Mouse (Mus musculus) hindbrain, embryonic 13.5 days (tissue): ENCODE measurements at regions not wholly inside any gene's neighbourhood (a gene's known extent, or its start where the extent isn't known, plus 50 kb on each side); places are given as distances from the start of the nearest gene placed in this dataset.

Experiments
- ATAC-seq: fragments of 200-750 bp; cut with Nextera tagmentation; 2 replicates; pipeline ENCODE4 v1.8.0; 2017; ENCODE audit warnings: moderate TSS enrichment; ENCODE audit not compliant: low FRiP score
- H3K27ac ChIP-seq: fragments of 300-500 bp; sonication (generic); 2 replicates; pipeline ENCODE4 v1.5.1; 2015; ENCODE audit warnings: inconsistent platforms, mild to moderate bottlenecking, moderate library complexity
- H3K27me3 ChIP-seq: fragments of 300-500 bp; sonication (generic); 2 replicates; pipeline ENCODE4 v1.6.1; 2015; ENCODE audit warnings: mild to moderate bottlenecking, inconsistent platforms
- H3K36me3 ChIP-seq: fragments of 300-500 bp; sonication (generic); 2 replicates; pipeline ENCODE4 v1.6.1; 2015; ENCODE audit warnings: mild to moderate bottlenecking, inconsistent platforms
- H3K4me1 ChIP-seq: fragments of 300-500 bp; sonication (generic); replicated peaks from 2 replicates; pipeline ENCODE4 v1.6.1; 2015; ENCODE audit warnings: inconsistent platforms
- H3K4me2 ChIP-seq: fragments of 300-500 bp; sonication (generic); 2 replicates; pipeline ENCODE4 v1.6.1; 2015; ENCODE audit warnings: inconsistent platforms, mild to moderate bottlenecking, moderate library complexity
- H3K4me3 ChIP-seq: fragments of 300-500 bp; sonication (generic); 2 replicates; pipeline ENCODE4 v1.5.1; 2015; ENCODE audit warnings: mild to moderate bottlenecking, inconsistent platforms
- H3K9ac ChIP-seq: fragments of 300-500 bp; sonication (generic); 2 replicates; pipeline ENCODE4 v1.6.1; 2015; ENCODE audit warnings: mild to moderate bottlenecking, inconsistent platforms
- H3K9me3 ChIP-seq: fragments of 300-500 bp; sonication (generic); 2 replicates; pipeline ENCODE4 v1.6.1; 2016; ENCODE audit warnings: inconsistent platforms
- WGBS: fragments of 180-500 bp; shearing (Covaris S2); methylation state at CpG from one replicate; pipeline ENCODE4 v1.1.7; 2015; 5-methylcytosine and 5-hydroxymethylcytosine counted together

GRCm38 (mm10) chr5:111554551-111555311 lies 137.6 kb downstream of the Mn1 start:
- Histone ChIP-seq H3K4me3 (no peak overlapping the region), H3K4me2 (peak overlapping the region; percentile 8; the same call in 1 of the 2 replicates), H3K9ac (peak overlapping the region; percentile 61), H3K9me3 (no peaks in the 10 kb centered on the region), H3K27me3 (0 out of 2 replicates have a peak, but pooled peaks cover 7% of the 10 kb centered on the region), H3K27ac (peak overlapping the region; percentile 79), H3K4me1 (peaks cover 34% of the 10 kb centered on the region), H3K36me3 (no peaks in the 10 kb centered on the region)
- WGBS = 7% methylated on average over 24 of the region's 24 CpGs
- peak; percentile 87 for ATAC-seq

- Histone ChIP-seq H3K36me3 (no peaks in the 10 kb centered on the region), H3K4me1 (peaks cover 31% of the 10 kb centered on the region), H3K9ac (peak overlapping the region; percentile 61), H3K27ac (peak overlapping the region; percentile 79), H3K4me2 (peak overlapping the region; percentile 8; the same call in 1 of the 2 replicates), H3K9me3 (no peaks in the 10 kb centered on the region), H3K27me3 (0 out of 2 replicates have a peak, but pooled peaks cover 11% of the 10 kb centered on the region), H3K4me3 (no peak overlapping the region)
- WGBS = 6% methylated on average over 3 of the region's 5 CpGs
- peak; percentile 12 for ATAC-seq
These were observed 138.3 kb downstream of the Mn1 start for GRCm38 (mm10) chr5:111555312-111555957.

GRCm38 (mm10) chr5:111555981-111556380 lies 138.8 kb downstream of the Mn1 start:
- H3K27ac ChIP-seq = peak overlapping the region; percentile 79
- H3K27me3 ChIP-seq = 0 out of 2 replicates have a peak, but pooled peaks cover 12% of the 10 kb centered on the region
- peaks cover 31% of the 10 kb centered on the region for H3K4me1 ChIP-seq
- no peaks in the 10 kb centered on the region for H3K36me3 ChIP-seq
- no peaks in the 10 kb centered on the region for H3K9me3 ChIP-seq
- no peak overlapping the region for H3K4me3 ChIP-seq
- no peak for ATAC-seq
- H3K4me2 ChIP-seq = no peak overlapping the region
- WGBS = 56% methylated on average over 7 of the region's 7 CpGs
- no peak overlapping the region for H3K9ac ChIP-seq

- Histone ChIP-seq H3K27ac (no peak overlapping the region), H3K9ac (no peak overlapping the region), H3K36me3 (no peaks in the 10 kb centered on the region), H3K9me3 (no peaks in the 10 kb centered on the region), H3K4me3 (no peak overlapping the region), H3K4me1 (peaks cover 15% of the 10 kb centered on the region), H3K4me2 (no peak overlapping the region), H3K27me3 (0 out of 2 replicates have a peak, but pooled peaks cover 13% of the 10 kb centered on the region)
- 53% methylated on average over 9 of the region's 9 CpGs for WGBS
- ATAC-seq = no peak
These were observed 143.3 kb downstream of the Mn1 start for GRCm38 (mm10) chr5:111560432-111560831.

GRCm38 (mm10) chr5:111561301-111561700 lies 144.1 kb downstream of the Mn1 start:
- WGBS = 86% methylated on average over 10 of the region's 10 CpGs
- no peak for ATAC-seq
- 0 out of 2 replicates have a peak, but pooled peaks cover 13% of the 10 kb centered on the region for H3K27me3 ChIP-seq
- H3K4me1 ChIP-seq = peaks cover 7% of the 10 kb centered on the region; the same call in 1 of the 2 replicates
- no peak overlapping the region for H3K4me2 ChIP-seq
- no peak overlapping the region for H3K27ac ChIP-seq
- H3K36me3 ChIP-seq = no peaks in the 10 kb centered on the region
- no peaks in the 10 kb centered on the region for H3K9me3 ChIP-seq
- H3K4me3 ChIP-seq = no peak overlapping the region
- no peak overlapping the region for H3K9ac ChIP-seq

GRCm38 (mm10) chr5:111570826-111571225 lies 153.7 kb downstream of the Mn1 start:
- no peaks in the 10 kb centered on the region for H3K9me3 ChIP-seq
- WGBS = 7% methylated on average over 10 of the region's 10 CpGs
- ATAC-seq = no peak
- peak overlapping the region; percentile 30; the same call in 1 of the 2 replicates for H3K27ac ChIP-seq
- H3K27me3 ChIP-seq = peaks cover 22% of the 10 kb centered on the region; the same call in 1 of the 2 replicates
- H3K4me3 ChIP-seq = no peak overlapping the region
- H3K4me2 ChIP-seq = no peak overlapping the region
- no peak overlapping the region for H3K9ac ChIP-seq
- H3K36me3 ChIP-seq = no peaks in the 10 kb centered on the region
- peaks cover 31% of the 10 kb centered on the region for H3K4me1 ChIP-seq

GRCm38 (mm10) chr5:111573265-111573873 lies 156.2 kb downstream of the Mn1 start:
- Histone ChIP-seq H3K9me3 (no peaks in the 10 kb centered on the region), H3K27ac (no peak overlapping the region), H3K4me3 (no peak overlapping the region), H3K36me3 (no peaks in the 10 kb centered on the region), H3K4me1 (peaks cover 48% of the 10 kb centered on the region), H3K27me3 (peaks cover 22% of the 10 kb centered on the region; the same call in 1 of the 2 replicates), H3K9ac (0 out of 2 replicates have a peak overlapping the region, but pooled peaks have one; percentile 19), H3K4me2 (no peak overlapping the region)
- 15% methylated on average over 13 of the region's 13 CpGs for WGBS
- no peak for ATAC-seq

GRCm38 (mm10) chr5:111574219-111574840 lies 157.2 kb downstream of the Mn1 start:
- Histone ChIP-seq H3K27ac (no peak overlapping the region), H3K9ac (no peak overlapping the region), H3K36me3 (no peaks in the 10 kb centered on the region), H3K9me3 (no peaks in the 10 kb centered on the region), H3K4me3 (no peak overlapping the region), H3K4me2 (no peak overlapping the region), H3K4me1 (peaks cover 58% of the 10 kb centered on the region), H3K27me3 (peaks cover 22% of the 10 kb centered on the region; the same call in 1 of the 2 replicates)
- ATAC-seq = no peak
- WGBS = 12% methylated on average over 8 of the region's 8 CpGs

- H3K9me3 ChIP-seq = no peaks in the 10 kb centered on the region
- H3K27me3 ChIP-seq = peaks cover 18% of the 10 kb centered on the region; the same call in 1 of the 2 replicates
- no peak for ATAC-seq
- peaks cover 63% of the 10 kb centered on the region for H3K4me1 ChIP-seq
- no peak overlapping the region for H3K4me2 ChIP-seq
- no peak overlapping the region for H3K27ac ChIP-seq
- H3K36me3 ChIP-seq = no peaks in the 10 kb centered on the region
- no peak overlapping the region for H3K4me3 ChIP-seq
- 89% methylated on average over 5 of the region's 5 CpGs for WGBS
- H3K9ac ChIP-seq = no peak overlapping the region
These were observed 158.2 kb downstream of the Mn1 start for GRCm38 (mm10) chr5:111575376-111575775.

GRCm38 (mm10) chr5:111577441-111577840 lies 156.3 kb upstream of the Gm26897 start:
- peaks cover 16% of the 10 kb centered on the region; the same call in 1 of the 2 replicates for H3K27me3 ChIP-seq
- no peaks in the 10 kb centered on the region for H3K9me3 ChIP-seq
- no peak overlapping the region for H3K4me3 ChIP-seq
- 33% methylated on average over 5 of the region's 5 CpGs for WGBS
- peak overlapping the region; percentile 58 for H3K27ac ChIP-seq
- H3K9ac ChIP-seq = no peak overlapping the region
- ATAC-seq = no peak
- peaks cover 72% of the 10 kb centered on the region for H3K4me1 ChIP-seq
- H3K36me3 ChIP-seq = no peaks in the 10 kb centered on the region
- no peak overlapping the region for H3K4me2 ChIP-seq

- ATAC-seq = no peak
- H3K4me3 ChIP-seq = no peak overlapping the region
- H3K36me3 ChIP-seq = no peaks in the 10 kb centered on the region
- H3K27me3 ChIP-seq = peaks cover 12% of the 10 kb centered on the region; the same call in 1 of the 2 replicates
- H3K9me3 ChIP-seq = no peaks in the 10 kb centered on the region
- peaks cover 76% of the 10 kb centered on the region for H3K4me1 ChIP-seq
- H3K27ac ChIP-seq = peak overlapping the region; percentile 58; the same call in 1 of the 2 replicates
- WGBS = 30% methylated on average over 5 of the region's 5 CpGs
- no peak overlapping the region for H3K9ac ChIP-seq
- H3K4me2 ChIP-seq = no peak overlapping the region
These were observed 155.6 kb upstream of the Gm26897 start for GRCm38 (mm10) chr5:111578088-111578487.
